Mouse (Mus musculus): Measurements from ENCODE around the gene Sox1. TPM values are rescaled to one million over a fixed set of nuclear protein-coding genes. Genes with fewer than 3 reads are reported as not detected.

Sox1 gene
- total RNA-seq, 1 experiment from 2014 or later = not detected

Other genes with a start within 250 kb of the Sox1 start
- gene A230072I06Rik, start 116.5 kb upstream of the Sox1 start, total RNA-seq (2017) = not detected in 2 replicates
- gene Spaca7, start 177.7 kb downstream of the Sox1 start, total RNA-seq (2017) = not detected in 2 replicates

All from common myeloid progenitor, adult 5-6 weeks (primary cell).